Mouse (Mus musculus) spleen, adult 2 months (tissue): Measurements from ENCODE around the gene Gpc6.

Source experiments
- CTCF ChIP-seq: fragments of 200-500 bp; IDR thresholded peaks from 2 replicates; pipeline ENCODE4 v1.5.1; 2011; ENCODE audit warnings: mild to moderate bottlenecking, inconsistent platforms; ENCODE audit not compliant: insufficient read depth, insufficient read length, insufficient replicate concordance; ENCODE audit errors: extremely low read depth
- POLR2A ChIP-seq: fragments of 200-500 bp; IDR thresholded peaks from 2 replicates; pipeline ENCODE4 v1.6.1; 2011; ENCODE audit warnings: low read depth, low read length, inconsistent platforms

DNA sequence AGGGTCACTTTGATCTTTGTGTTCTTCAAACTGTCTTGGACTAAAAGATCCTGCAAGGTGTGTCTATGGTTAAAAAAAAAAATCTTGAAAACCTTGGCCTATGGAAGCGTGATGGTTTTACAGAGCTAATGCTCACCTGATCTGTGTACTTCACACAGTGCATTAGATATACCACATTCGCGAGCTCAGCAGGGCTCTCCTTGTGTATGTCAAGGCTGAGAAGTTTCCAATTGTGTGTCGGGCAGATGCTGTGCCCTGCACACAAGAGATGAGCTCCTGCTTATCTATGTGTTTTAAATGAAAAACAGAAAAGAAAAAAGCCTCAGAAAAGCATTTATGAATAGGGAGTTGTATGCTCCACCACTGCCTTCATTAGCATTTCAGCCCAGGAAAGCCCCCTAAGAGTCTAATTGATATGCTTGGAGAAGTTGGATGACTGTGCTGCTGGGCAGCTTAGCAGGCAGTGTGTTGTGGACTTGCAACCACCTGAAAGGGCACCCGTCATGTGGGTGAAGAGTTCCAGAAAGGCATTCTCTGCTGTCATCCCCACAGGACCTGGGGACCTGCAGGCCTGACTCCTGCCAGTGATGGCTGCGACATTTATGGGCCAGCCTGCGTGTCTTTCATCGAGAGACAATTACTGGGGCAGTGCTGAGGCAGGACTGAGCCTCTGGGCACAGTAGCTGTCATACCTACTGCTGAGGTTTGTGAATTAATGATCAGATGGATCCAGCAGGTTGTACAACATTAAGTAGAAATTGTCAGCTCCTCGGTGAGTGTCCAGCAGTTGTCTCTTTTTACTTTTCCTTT is 436.2 kb downstream of the Gpc6 start:
- TF ChIP-seq POLR2A, result no peak
- no peak for TF ChIP-seq CTCF
